Comparison of ENCODE assay signal across 8 mouse cellular contexts in genomic region chr2:75990885-75991539, GRCm38 (mm10). TPM values are rescaled to one million over a fixed set of nuclear protein-coding genes. Genes with fewer than 3 reads are reported as not detected.
A peak's percentile ranks its signal among the peaks of the same experiment; 100 is the strongest.
DNase-seq lines count a peak whose midpoint lies in the region; ATAC-seq and TF ChIP-seq lines count a peak whose summit lies in the region.

No protein-coding gene starts in this region.

- no peak overlapping the region for H3K27ac ChIP-seq in midbrain, embryonic 11.5 days (ENCODE audit: low read depth, low read length)
- H3K27ac ChIP-seq in midbrain, embryonic 15.5 days, result no peak overlapping the region
- H3K27ac ChIP-seq in cerebellum, adult 2 months (ENCODE audit: insufficient read depth, low read length), result no peak overlapping the region
- H3K27ac ChIP-seq in intestine, embryonic 15.5 days, result no peak overlapping the region
- no peak overlapping the region for H3K27ac ChIP-seq in liver, adult 2 months (replicated peaks; ENCODE audit: insufficient read depth, low read depth, low read length)

- peak; percentile 52; the same call in 1 of the 2 replicates for TF ChIP-seq CTCF in cerebellum, adult 2 months (IDR thresholded peaks at IDR 0.05; ENCODE audit: borderline replicate concordance, insufficient read depth, low read depth, low read length)
- TF ChIP-seq CTCF in liver, adult 2 months (IDR thresholded peaks at IDR 0.05; ENCODE audit: low read depth, low read length), result peak; percentile 89

- H3K4me2 ChIP-seq in midbrain, embryonic 11.5 days, result no peak overlapping the region
- H3K4me2 ChIP-seq in midbrain, embryonic 15.5 days, result no peak overlapping the region
- no peak overlapping the region for H3K4me2 ChIP-seq in intestine, embryonic 15.5 days (replicated peaks)

- TF ChIP-seq POLR2A in cerebellum, adult 2 months (IDR thresholded peaks at IDR 0.05; ENCODE audit: borderline replicate concordance, insufficient read depth, low read length), result no peak
- no peak for TF ChIP-seq POLR2A in liver, adult 2 months (IDR thresholded peaks at IDR 0.05; ENCODE audit: extremely low read depth, insufficient read depth, low read length)

- H3K4me1 ChIP-seq in midbrain, embryonic 11.5 days (ENCODE audit: control insufficient read depth, insufficient read depth, low read length), result no peaks in the 10 kb centered on the region
- H3K4me1 ChIP-seq in midbrain, embryonic 15.5 days, result peaks cover 24% of the 10 kb centered on the region
- H3K4me1 ChIP-seq in cerebellum, adult 2 months (ENCODE audit: control insufficient read depth, insufficient read depth, low read length), result no peaks in the 10 kb centered on the region
- peaks cover 11% of the 10 kb centered on the region for H3K4me1 ChIP-seq in intestine, embryonic 15.5 days (replicated peaks)
- peaks cover 3% of the 10 kb centered on the region; the same call in 1 of the 2 replicates for H3K4me1 ChIP-seq in liver, adult 2 months (ENCODE audit: control insufficient read depth, insufficient read depth, low read length)

- no peak overlapping the region for H3K9ac ChIP-seq in midbrain, embryonic 11.5 days (ENCODE audit: low read length)
- no peak overlapping the region for H3K9ac ChIP-seq in midbrain, embryonic 15.5 days
- no peak overlapping the region for H3K9ac ChIP-seq in intestine, embryonic 15.5 days
- no peak overlapping the region for H3K9ac ChIP-seq in liver, adult 2 months (ENCODE audit: low read depth, low read length)

- peak; percentile 69; the same call in 1 of the 2 replicates for ATAC-seq in midbrain, embryonic 11.5 days (ENCODE audit: low FRiP score)
- no peak for ATAC-seq in midbrain, embryonic 15.5 days (replicated peaks)
- ATAC-seq in intestine, embryonic 15.5 days, result 0 out of 2 replicates have a peak, but pooled peaks have one; percentile 38
- ATAC-seq in neutrophil, adult 5-6 weeks (ENCODE audit: extremely low read depth, insufficient number of reproducible peaks, low FRiP score, poor library complexity, severe bottlenecking), result peak; percentile 61; the same call in 1 of the 2 replicates

- peak; percentile 94 for DNase-seq in midbrain, embryonic 11.5 days (ENCODE audit: low spot score, missing footprints)
- DNase-seq in cerebellum, adult 2 months, result peak; percentile 31 to 55
- peak; percentile 77 for DNase-seq in gastrocnemius, postnatal 14 days
- DNase-seq in liver, adult 2 months (ENCODE audit: extremely low read depth, low read depth, low spot score), result peak; percentile 34
- peak; percentile 37 to 39 for DNase-seq in thymus, adult 18-20 months

- no peaks in the 10 kb centered on the region for H3K27me3 ChIP-seq in midbrain, embryonic 11.5 days (ENCODE audit: control insufficient read depth, insufficient read depth, low read length)
- no peaks in the 10 kb centered on the region for H3K27me3 ChIP-seq in midbrain, embryonic 15.5 days (replicated peaks)
- H3K27me3 ChIP-seq in cerebellum, adult 2 months (ENCODE audit: control insufficient read depth, insufficient read depth, low read length), result no peaks in the 10 kb centered on the region
- no peaks in the 10 kb centered on the region for H3K27me3 ChIP-seq in intestine, embryonic 15.5 days (replicated peaks)
- no peaks in the 10 kb centered on the region for H3K27me3 ChIP-seq in liver, adult 2 months (ENCODE audit: control insufficient read depth, insufficient read depth, low read length)

- no peak overlapping the region for H3K4me3 ChIP-seq in midbrain, embryonic 11.5 days (ENCODE audit: low read depth, low read length)
- H3K4me3 ChIP-seq in midbrain, embryonic 15.5 days, result no peak overlapping the region
- no peak overlapping the region for H3K4me3 ChIP-seq in cerebellum, adult 2 months (replicated peaks; ENCODE audit: insufficient read depth, low read depth, low read length)
- H3K4me3 ChIP-seq in intestine, embryonic 15.5 days (replicated peaks), result no peak overlapping the region
- peak overlapping the region; percentile 30; the same call in 1 of the 2 replicates for H3K4me3 ChIP-seq in liver, adult 2 months (ENCODE audit: insufficient read depth, low read depth, low read length)

- 59% methylated on average over 13 of the region's 13 CpGs for WGBS in midbrain, embryonic 11.5 days
- whole genome bisulfite sequencing in midbrain, embryonic 15.5 days, result 51% methylated on average over 13 of the region's 13 CpGs
- 59% methylated on average over 13 of the region's 13 CpGs for WGBS in cerebellum, adult 2 months
- 56% methylated on average over 13 of the region's 13 CpGs for WGBS in intestine, embryonic 15.5 days
- 28% methylated on average over 13 of the region's 13 CpGs for WGBS in liver, adult 2 months

- H3K79me2 ChIP-seq in liver, adult 2 months (ENCODE audit: control insufficient read depth, insufficient read depth, low read length), result no peaks in the 10 kb centered on the region

- no peaks in the 10 kb centered on the region for H3K36me3 ChIP-seq in midbrain, embryonic 11.5 days (ENCODE audit: control insufficient read depth, insufficient read depth, low read length)
- no peaks in the 10 kb centered on the region for H3K36me3 ChIP-seq in midbrain, embryonic 15.5 days (replicated peaks)
- H3K36me3 ChIP-seq in intestine, embryonic 15.5 days, result no peaks in the 10 kb centered on the region
- H3K36me3 ChIP-seq in liver, adult 2 months (ENCODE audit: control insufficient read depth, insufficient read depth, low read length), result no peaks in the 10 kb centered on the region

- H3K9me3 ChIP-seq in midbrain, embryonic 11.5 days (ENCODE audit: control insufficient read depth, low read length), result no peaks in the 10 kb centered on the region
- no peaks in the 10 kb centered on the region for H3K9me3 ChIP-seq in midbrain, embryonic 15.5 days
- no peaks in the 10 kb centered on the region for H3K9me3 ChIP-seq in intestine, embryonic 15.5 days

- intact Hi-C loops in gastrocnemius, postnatal 14 days (cut with DNase I; ENCODE audit: low total_unique reads), result loop anchor here (5.0 kb wide), 1 partner anchor 81 kb away; no protein-coding TSS in a partner anchor

RNA-seq across cellular contexts. Expression of gene Ttc30a1, which starts 9.2 kb away (rescaled TPM):
- 11.4 and 12.0 TPM in 2 replicates for polyA plus RNA-seq in midbrain, embryonic 11.5 days (2014; fragmentation: Nextera tagmentation; extraction: Ambion mirVana)
- polyA plus RNA-seq in midbrain, embryonic 15.5 days (2015; fragmentation: Nextera tagmentation; extraction: Ambion mirVana), result 8.3 and 9.2 TPM in 2 replicates
- polyA plus RNA-seq in cerebellum, adult 2 months (2012; rRNA removed), result 3.3 and 4.1 TPM in 2 replicates
- 1 to 10 TPM in 1 of 2 experiments, under 1 TPM in 1; 0.82 to 1.1 TPM for total RNA-seq in gastrocnemius, postnatal 14 days (2021)
- 5.8 TPM in 2 replicates for polyA plus RNA-seq in intestine, embryonic 15.5 days (2015; fragmentation: Nextera tagmentation; extraction: Ambion mirVana)
- total RNA-seq in liver, adult 2 months (2014; rRNA removed), result 1.3 and 1.4 TPM in 2 replicates
- polyA plus RNA-seq in liver, adult 2 months (2012; rRNA removed), result 0.92 and 0.98 TPM in 2 replicates
- 5.4 and 5.6 TPM in 2 replicates for total RNA-seq in neutrophil, adult 5-6 weeks (2017)

RNA-seq across cellular contexts. Expression of gene Ttc30a2, which starts 13.0 kb away (rescaled TPM):
- 0.96 and 0.98 TPM in 2 replicates for polyA plus RNA-seq in midbrain, embryonic 11.5 days (2014; fragmentation: Nextera tagmentation; extraction: Ambion mirVana)
- 0.68 and 0.75 TPM in 2 replicates for polyA plus RNA-seq in midbrain, embryonic 15.5 days (2015; fragmentation: Nextera tagmentation; extraction: Ambion mirVana)
- polyA plus RNA-seq in cerebellum, adult 2 months (2012; rRNA removed), result 0.18 and 0.21 TPM in 2 replicates
- under 1 TPM; 0.18 to 0.27 TPM for total RNA-seq in gastrocnemius, postnatal 14 days (2021)
- polyA plus RNA-seq in intestine, embryonic 15.5 days (2015; fragmentation: Nextera tagmentation; extraction: Ambion mirVana), result 0.08 and 0.16 TPM in 2 replicates
- 0.18 and 0.27 TPM in 2 replicates for total RNA-seq in liver, adult 2 months (2014; rRNA removed)
- polyA plus RNA-seq in liver, adult 2 months (2012; rRNA removed), result 0.09 and 0.22 TPM in 2 replicates
- total RNA-seq in neutrophil, adult 5-6 weeks (2017), result 1.5 and 2.3 TPM in 2 replicates

RNA-seq across cellular contexts. Expression of gene Ttc30b, which starts 52.6 kb away (rescaled TPM):
- polyA plus RNA-seq in midbrain, embryonic 11.5 days (2014; fragmentation: Nextera tagmentation; extraction: Ambion mirVana), result 8.6 and 9.0 TPM in 2 replicates
- polyA plus RNA-seq in midbrain, embryonic 15.5 days (2015; fragmentation: Nextera tagmentation; extraction: Ambion mirVana), result 20.2 and 21.2 TPM in 2 replicates
- 11.2 and 14.2 TPM in 2 replicates for polyA plus RNA-seq in cerebellum, adult 2 months (2012; rRNA removed)
- total RNA-seq in gastrocnemius, postnatal 14 days (2021), result 1 to 10 TPM; 4.1 to 4.4 TPM
- 6.8 and 8.5 TPM in 2 replicates for polyA plus RNA-seq in intestine, embryonic 15.5 days (2015; fragmentation: Nextera tagmentation; extraction: Ambion mirVana)
- total RNA-seq in liver, adult 2 months (2014; rRNA removed), result 5.5 and 8.7 TPM in 2 replicates
- polyA plus RNA-seq in liver, adult 2 months (2012; rRNA removed), result 3.5 and 4.1 TPM in 2 replicates
- 6.6 and 7.0 TPM in 2 replicates for total RNA-seq in neutrophil, adult 5-6 weeks (2017)

Comparison
In these comparisons a context has a peak if more than half of its experiments do, and no peak if none do; other contexts are left out.
1. DNase-seq: peak in every context shown above with its lines; median percentile 94 in midbrain, embryonic 11.5 days; 77 in gastrocnemius, postnatal 14 days; 43 in cerebellum, adult 2 months; 38 in thymus, adult 18-20 months; 34 in liver, adult 2 months.